Mouse (Mus musculus) MEL (cell line): ENCODE results near the gene Retn.

Experiments
- CTCF ChIP-seq, 3 experiments: IDR thresholded peaks in 2 of 3; conservative IDR thresholded peaks in 1 of 3; 2 replicates each; pipeline ENCODE4 v1.5.1; 2011 to 2012; ENCODE audit warnings: low read length in 3 of 3, low read depth in 2 of 3, mild to moderate bottlenecking in 2 of 3, improper control_type of control experiment in 1 of 3, inconsistent platforms in 1 of 3, mixed read lengths in 1 of 3, moderate library complexity in 1 of 3; ENCODE audit not compliant: control insufficient read depth in 1 of 3, insufficient read depth in 1 of 3, poor library complexity in 1 of 3, severe bottlenecking in 1 of 3
- GABPA ChIP-seq: IDR thresholded peaks from 2 replicates; pipeline ENCODE4 v1.6.1; 2012; ENCODE audit warnings: low read depth, mild to moderate bottlenecking, inconsistent platforms, low read length, improper control_type of control experiment, moderate library complexity
- USF1 ChIP-seq: IDR thresholded peaks from 2 replicates; pipeline ENCODE4 v1.6.1; 2014; ENCODE audit warnings: low read depth, mild to moderate bottlenecking, inconsistent platforms, low read length, improper control_type of control experiment, moderate library complexity

DNA sequence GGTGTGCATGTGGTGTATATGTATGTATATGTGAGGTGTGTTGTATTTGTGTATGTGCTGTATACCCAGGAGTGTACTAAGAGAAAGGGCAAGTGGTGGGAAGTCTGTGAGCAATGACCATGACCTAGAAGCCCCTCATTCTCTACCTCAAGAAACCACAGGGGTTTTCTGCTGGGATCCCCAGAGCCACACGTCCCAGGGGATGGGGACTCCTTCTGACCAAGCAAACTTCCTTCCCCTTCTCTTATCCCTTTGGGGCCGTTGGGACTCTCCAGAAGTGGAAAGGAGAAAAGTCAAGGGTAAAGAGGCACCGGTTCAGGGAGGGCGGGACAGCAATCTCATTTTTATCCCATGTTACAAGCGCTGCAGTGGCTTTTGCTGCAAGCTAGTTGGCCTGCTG is 29.9 kb downstream of the Retn start:
- no peak for TF ChIP-seq CTCF (IDR thresholded peaks at IDR 0.05 in 2 of 3, conservative IDR thresholded peaks at IDR 0.05 in 1 of 3; ENCODE audit: control insufficient read depth in 1 of 3, insufficient read depth in 1 of 3, low read depth in 2 of 3, low read length in 3 of 3, poor library complexity in 1 of 3, severe bottlenecking in 1 of 3)
- TF ChIP-seq USF1, result no peak
- no peak for TF ChIP-seq GABPA
